In genomic region chr6:103196838-103197237, GRCm38 (mm10) we compare ENCODE assay signal across 12 mouse cellular contexts.
"Had no signal": no experiment of that assay in that cellular context is flagged by ENCODE, and none has a peak within 500 bp of the region (broad histone marks: within the 10 kb centered on the region; RNA-seq: fewer than 3 reads in every experiment).

No protein-coding gene starts in this region.

- H3K4me2 ChIP-seq: kidney, embryonic 15.5 days; limb, embryonic 13.5 days had no signal

- DNase-seq: kidney, adult 2 months; kidney, postnatal 14 days; left cerebral cortex, postnatal 4 days; lung, adult 18-20 months; lung, postnatal 36 days; right cerebral cortex, adult 18-20 months; right cerebral cortex, postnatal 25 days; thymus, postnatal 36 days had no signal

- H3K4me1 ChIP-seq: kidney, embryonic 15.5 days; limb, embryonic 13.5 days had no signal

- H3K4me3 ChIP-seq: kidney, embryonic 15.5 days; limb, embryonic 13.5 days had no signal

- H3K27me3 ChIP-seq: kidney, embryonic 15.5 days; limb, embryonic 13.5 days had no signal

- ATAC-seq: intestine, embryonic 16.5 days had no signal

- H3K36me3 ChIP-seq: kidney, embryonic 15.5 days; limb, embryonic 13.5 days had no signal

- H3K9ac ChIP-seq: kidney, embryonic 15.5 days; limb, embryonic 13.5 days; liver, embryonic 14.5 days had no signal

- H3K27ac ChIP-seq: kidney, embryonic 15.5 days; limb, embryonic 13.5 days; liver, embryonic 14.5 days had no signal

- H3K9me3 ChIP-seq: kidney, embryonic 15.5 days; limb, embryonic 13.5 days had no signal
